Mouse (Mus musculus) G1E (cell line): Measurements from ENCODE around the gene Tmem175.

Experiments
- CTCF ChIP-seq: IDR thresholded peaks from 2 replicates; pipeline ENCODE4 v1.5.1; 2012; ENCODE audit warnings: low read depth, low read length, inconsistent platforms, mixed read lengths
- GATA1 ChIP-seq: IDR thresholded peaks from 2 replicates; pipeline ENCODE4 v1.6.1; 2012; ENCODE audit warnings: borderline replicate concordance, low read length, inconsistent platforms, mixed read lengths
- GATA2 ChIP-seq: IDR thresholded peaks from 2 replicates; pipeline ENCODE4 v1.6.1; 2012; ENCODE audit warnings: low read depth, low read length, inconsistent platforms, borderline replicate concordance
- POLR2AphosphoS5 ChIP-seq: IDR thresholded peaks from 2 replicates; pipeline ENCODE4 v1.6.1; 2012; ENCODE audit warnings: low read depth, low read length, inconsistent platforms; ENCODE audit not compliant: insufficient replicate concordance
- TAL1 ChIP-seq: conservative IDR thresholded peaks from 2 replicates; pipeline ENCODE4 v1.6.1; 2012; ENCODE audit warnings: low read depth, low read length, inconsistent platforms, mixed read lengths

GRCm38 (mm10) chr5:108658611-108659010 is 29.0 kb downstream of the Tmem175 start:
- no peak for TF ChIP-seq POLR2AphosphoS5
- TF ChIP-seq CTCF = no peak
- no peak for TF ChIP-seq GATA2
- TF ChIP-seq TAL1 = no peak
- no peak for TF ChIP-seq GATA1
